Mouse (Mus musculus): ENCODE results near the gene Znrf4. TPM values are rescaled to one million over a fixed set of nuclear protein-coding genes. Genes with fewer than 3 reads are reported as not detected.
A peak's percentile ranks its signal among the peaks of the same experiment; 100 is the strongest.

Gene Znrf4
- polyA plus RNA-seq, 1 experiment from 2014 or later: not detected

GRCm38 (mm10) chr17:56466747-56467146, 45.5 kb downstream of the Znrf4 start:
- H3K9ac ChIP-seq (replicated peaks; ENCODE audit: low read depth, low read length): peak overlapping the region; percentile 54
- H3K27ac ChIP-seq (ENCODE audit: low read length): peak overlapping the region; percentile 97
- 20% methylated on average over 6 of the region's 6 CpGs for WGBS
- no peaks in the 10 kb centered on the region for H3K27me3 ChIP-seq (replicated peaks; ENCODE audit: control insufficient read depth, insufficient read depth, low read length)
- H3K4me1 ChIP-seq (replicated peaks; ENCODE audit: control insufficient read depth, insufficient read depth, low read length): peaks cover 92% of the 10 kb centered on the region
- no peaks in the 10 kb centered on the region; the same call in 1 of the 2 replicates for H3K36me3 ChIP-seq (ENCODE audit: control insufficient read depth, insufficient read depth)
- ATAC-seq: no peak
- no peaks in the 10 kb centered on the region for H3K9me3 ChIP-seq (ENCODE audit: control insufficient read depth, low read length)
- peak overlapping the region; percentile 34 for H3K4me3 ChIP-seq (replicated peaks; ENCODE audit: low read length)
- H3K4me2 ChIP-seq (ENCODE audit: low read length): peak overlapping the region; percentile 51

- H3K36me3 ChIP-seq (ENCODE audit: control insufficient read depth, insufficient read depth): no peaks in the 10 kb centered on the region; the same call in 1 of the 2 replicates
- peak overlapping the region; percentile 35; the same call in 1 of the 2 replicates for H3K9ac ChIP-seq (replicated peaks; ENCODE audit: low read depth, low read length)
- ATAC-seq: no peak
- H3K27ac ChIP-seq (ENCODE audit: low read length): peak overlapping the region; percentile 41
- H3K9me3 ChIP-seq (ENCODE audit: control insufficient read depth, low read length): no peaks in the 10 kb centered on the region
- H3K4me3 ChIP-seq (replicated peaks; ENCODE audit: low read length): no peak overlapping the region
- H3K27me3 ChIP-seq (replicated peaks; ENCODE audit: control insufficient read depth, insufficient read depth, low read length): no peaks in the 10 kb centered on the region
- WGBS: 49% methylated on average over 7 of the region's 7 CpGs
- peaks cover 92% of the 10 kb centered on the region for H3K4me1 ChIP-seq (replicated peaks; ENCODE audit: control insufficient read depth, insufficient read depth, low read length)
- no peak overlapping the region for H3K4me2 ChIP-seq (ENCODE audit: low read length)
Measured at GRCm38 (mm10) chr17:56464817-56465216, 47.4 kb downstream of the Znrf4 start.

DNA sequence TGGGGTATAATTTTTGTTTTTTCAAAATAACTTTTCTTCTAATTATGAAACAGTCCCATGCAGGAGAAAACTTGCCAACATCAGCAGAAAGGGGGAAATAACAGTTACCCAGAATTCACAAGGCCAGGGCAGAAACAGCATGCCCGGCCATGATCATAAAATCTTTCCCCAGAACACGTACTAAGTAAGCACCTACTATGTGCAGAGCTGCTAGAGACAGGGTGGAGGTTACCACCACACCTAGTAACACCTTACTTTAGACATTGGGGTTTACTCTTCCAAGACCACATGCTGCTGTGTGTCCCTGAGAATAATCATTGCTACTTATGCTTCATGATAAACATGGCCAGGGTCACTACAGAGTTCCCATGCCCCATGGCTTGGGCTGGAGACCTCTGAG, 47.9 kb downstream of the Znrf4 start:
- no peaks in the 10 kb centered on the region; the same call in 1 of the 2 replicates for H3K36me3 ChIP-seq (ENCODE audit: control insufficient read depth, insufficient read depth)
- H3K9ac ChIP-seq (replicated peaks; ENCODE audit: low read depth, low read length): no peak overlapping the region
- WGBS: 96% methylated on average over 2 of the region's 2 CpGs
- no peak for ATAC-seq
- H3K4me1 ChIP-seq (replicated peaks; ENCODE audit: control insufficient read depth, insufficient read depth, low read length): peaks cover 92% of the 10 kb centered on the region
- H3K4me3 ChIP-seq (replicated peaks; ENCODE audit: low read length): no peak overlapping the region
- no peak overlapping the region for H3K4me2 ChIP-seq (ENCODE audit: low read length)
- H3K9me3 ChIP-seq (ENCODE audit: control insufficient read depth, low read length): no peaks in the 10 kb centered on the region
- no peaks in the 10 kb centered on the region for H3K27me3 ChIP-seq (replicated peaks; ENCODE audit: control insufficient read depth, insufficient read depth, low read length)
- no peak overlapping the region for H3K27ac ChIP-seq (ENCODE audit: low read length)

DNA sequence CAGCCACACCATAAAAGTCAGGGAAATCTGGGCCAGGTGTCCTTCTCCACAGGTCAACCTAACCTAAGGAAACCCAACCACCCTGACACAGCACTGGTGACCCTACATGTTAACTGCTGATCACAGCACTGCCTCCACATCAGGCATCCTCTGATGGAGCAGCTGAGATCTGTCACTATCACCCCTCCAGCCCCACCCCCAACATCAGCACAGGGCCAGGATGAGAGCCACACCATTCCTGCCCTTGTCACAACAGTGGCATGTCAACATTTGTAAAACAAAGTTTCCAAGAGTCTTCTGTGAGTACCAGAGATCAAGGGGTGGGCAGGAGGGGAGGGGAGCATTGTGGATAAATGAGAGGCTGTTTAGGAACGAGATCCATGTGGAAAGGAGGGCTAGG, 48.7 kb downstream of the Znrf4 start:
- no peaks in the 10 kb centered on the region for H3K9me3 ChIP-seq (ENCODE audit: control insufficient read depth, low read length)
- no peak overlapping the region for H3K4me3 ChIP-seq (replicated peaks; ENCODE audit: low read length)
- H3K9ac ChIP-seq (replicated peaks; ENCODE audit: low read depth, low read length): no peak overlapping the region; the same call in 1 of the 2 replicates
- H3K4me1 ChIP-seq (replicated peaks; ENCODE audit: control insufficient read depth, insufficient read depth, low read length): peaks cover 90% of the 10 kb centered on the region
- no peak for ATAC-seq
- no peak overlapping the region for H3K4me2 ChIP-seq (ENCODE audit: low read length)
- peak overlapping the region; percentile 82 for H3K27ac ChIP-seq (ENCODE audit: low read length)
- no peaks in the 10 kb centered on the region; the same call in 1 of the 2 replicates for H3K36me3 ChIP-seq (ENCODE audit: control insufficient read depth, insufficient read depth)
- 30% methylated on average over 1 of the region's 1 CpGs for WGBS
- H3K27me3 ChIP-seq (replicated peaks; ENCODE audit: control insufficient read depth, insufficient read depth, low read length): no peaks in the 10 kb centered on the region

GRCm38 (mm10) chr17:56462835-56463455, 49.3 kb downstream of the Znrf4 start:
- Histone ChIP-seq H3K4me3 (replicated peaks; ENCODE audit: low read length) (peak overlapping the region; percentile 47), H3K4me1 (replicated peaks; ENCODE audit: control insufficient read depth, insufficient read depth, low read length) (peaks cover 85% of the 10 kb centered on the region), H3K27ac (ENCODE audit: low read length) (peak overlapping the region; percentile 82), H3K4me2 (ENCODE audit: low read length) (peak overlapping the region; percentile 79), H3K27me3 (replicated peaks; ENCODE audit: control insufficient read depth, insufficient read depth, low read length) (no peaks in the 10 kb centered on the region), H3K36me3 (ENCODE audit: control insufficient read depth, insufficient read depth) (no peaks in the 10 kb centered on the region), H3K9me3 (ENCODE audit: control insufficient read depth, low read length) (no peaks in the 10 kb centered on the region), H3K9ac (replicated peaks; ENCODE audit: low read depth, low read length) (peak overlapping the region; percentile 41)
- WGBS: 2% methylated on average over 17 of the region's 17 CpGs
- no peak for ATAC-seq

- WGBS: under 1% methylated on average over 76 of the region's 77 CpGs
Measured at GRCm38 (mm10) chr17:56461771-56462743, 50.2 kb downstream of the Znrf4 start.

More at GRCm38 (mm10) chr17:56461771-56462743, 50.2 kb downstream of the Znrf4 start:
- Histone ChIP-seq H3K4me1 (replicated peaks; ENCODE audit: control insufficient read depth, insufficient read depth, low read length) (peaks cover 76% of the 10 kb centered on the region), H3K9me3 (ENCODE audit: control insufficient read depth, low read length) (no peaks in the 10 kb centered on the region), H3K9ac (replicated peaks; ENCODE audit: low read depth, low read length) (peak overlapping the region; percentile 64), H3K4me3 (replicated peaks; ENCODE audit: low read length) (peak overlapping the region; percentile 47), H3K27ac (ENCODE audit: low read length) (peak overlapping the region; percentile 82), H3K4me2 (ENCODE audit: low read length) (peak overlapping the region; percentile 79), H3K27me3 (replicated peaks; ENCODE audit: control insufficient read depth, insufficient read depth, low read length) (no peaks in the 10 kb centered on the region), H3K36me3 (ENCODE audit: control insufficient read depth, insufficient read depth) (no peaks in the 10 kb centered on the region)
- ATAC-seq: peak; percentile 92

Other genes starting within 250 kb of the Znrf4 start
- gene Ticam1, start 235.6 kb downstream of the Znrf4 start, polyA plus RNA-seq (2015; fragmentation: Nextera tagmentation; extraction: Ambion mirVana): 1.6 and 1.9 TPM in 2 replicates
- 9.3 and 12.6 TPM in 2 replicates for gene Plin3, start 219.6 kb downstream of the Znrf4 start, polyA plus RNA-seq (2015; fragmentation: Nextera tagmentation; extraction: Ambion mirVana)
- not detected in 2 replicates for gene Arrdc5, start 212.1 kb downstream of the Znrf4 start, polyA plus RNA-seq (2015; fragmentation: Nextera tagmentation; extraction: Ambion mirVana)
- gene Uhrf1, start 209.1 kb downstream of the Znrf4 start, polyA plus RNA-seq (2015; fragmentation: Nextera tagmentation; extraction: Ambion mirVana): 48.1 and 52.2 TPM in 2 replicates
- gene Kdm4b, start 186.4 kb downstream of the Znrf4 start, polyA plus RNA-seq (2015; fragmentation: Nextera tagmentation; extraction: Ambion mirVana): 81.6 and 85.0 TPM in 2 replicates
- gene Ptprs, start 35.9 kb downstream of the Znrf4 start, polyA plus RNA-seq (2015; fragmentation: Nextera tagmentation; extraction: Ambion mirVana): 359 and 391 TPM in 2 replicates
- 0.51 and 0.92 TPM in 2 replicates for gene Gm20219, start 42.0 kb upstream of the Znrf4 start, polyA plus RNA-seq (2015; fragmentation: Nextera tagmentation; extraction: Ambion mirVana)
- gene Safb2, start 72.2 kb upstream of the Znrf4 start, polyA plus RNA-seq (2015; fragmentation: Nextera tagmentation; extraction: Ambion mirVana): 72.9 and 85.4 TPM in 2 replicates
- gene Safb, start 72.4 kb upstream of the Znrf4 start, polyA plus RNA-seq (2015; fragmentation: Nextera tagmentation; extraction: Ambion mirVana): 121 and 133 TPM in 2 replicates
- gene 2410015M20Rik, start 97.3 kb upstream of the Znrf4 start, polyA plus RNA-seq (2015; fragmentation: Nextera tagmentation; extraction: Ambion mirVana): 167 and 179 TPM in 2 replicates
- 921 and 1,031 TPM in 2 replicates for gene Rpl36, start 101.0 kb upstream of the Znrf4 start, polyA plus RNA-seq (2015; fragmentation: Nextera tagmentation; extraction: Ambion mirVana)
- gene Lonp1, start 114.5 kb upstream of the Znrf4 start, polyA plus RNA-seq (2015; fragmentation: Nextera tagmentation; extraction: Ambion mirVana): 48.2 and 48.6 TPM in 2 replicates
- gene Catsperd, start 115.7 kb upstream of the Znrf4 start, polyA plus RNA-seq (2015; fragmentation: Nextera tagmentation; extraction: Ambion mirVana): 1.0 and 1.5 TPM in 2 replicates
- 114 and 120 TPM in 2 replicates for gene Ranbp3, start 160.9 kb upstream of the Znrf4 start, polyA plus RNA-seq (2015; fragmentation: Nextera tagmentation; extraction: Ambion mirVana)
- gene Ndufa11, start 205.3 kb upstream of the Znrf4 start, polyA plus RNA-seq (2015; fragmentation: Nextera tagmentation; extraction: Ambion mirVana): 377 and 426 TPM in 2 replicates
- 20.6 and 21.8 TPM in 2 replicates for gene Vmac, start 205.6 kb upstream of the Znrf4 start, polyA plus RNA-seq (2015; fragmentation: Nextera tagmentation; extraction: Ambion mirVana)
- gene Nrtn, start 245.1 kb upstream of the Znrf4 start, polyA plus RNA-seq (2015; fragmentation: Nextera tagmentation; extraction: Ambion mirVana): 0.73 and 0.84 TPM in 2 replicates